Mouse (Mus musculus): ENCODE measurements around the gene Smdt1. TPM values are rescaled to one million over a fixed set of nuclear protein-coding genes. Genes with fewer than 3 reads are reported as not detected.

Smdt1 gene
- polyA plus RNA-seq, 1 experiment, result 481 TPM

GRCm38 (mm10) chr15:82339634-82340254 lies 985 bp downstream of the Smdt1 start:
- H3ac ChIP-seq (ENCODE audit: control insufficient read depth, insufficient read length, low read depth), result no peak overlapping the region
- TF ChIP-seq FOSL1 (IDR thresholded peaks at IDR 0.05; ENCODE audit: insufficient read depth, low read length, poor library complexity, severe bottlenecking), result no peak
- TF ChIP-seq CEBPB (IDR thresholded peaks at IDR 0.05; ENCODE audit: low read depth), result no peak
- no peak for TF ChIP-seq MYOD1 (IDR thresholded peaks at IDR 0.05; ENCODE audit: control insufficient read depth, insufficient read length, low read depth)
- no peak for TF ChIP-seq CTCF (IDR thresholded peaks at IDR 0.05; ENCODE audit: control insufficient read depth, insufficient read depth, insufficient read length)
- no peak for TF ChIP-seq USF1 (IDR thresholded peaks at IDR 0.05; ENCODE audit: low read depth)
- TF ChIP-seq MYOG (IDR thresholded peaks at IDR 0.05; ENCODE audit: control insufficient read depth, extremely low read depth, insufficient read length), result no peak
- TF ChIP-seq MAX (IDR thresholded peaks at IDR 0.05), result no peak
- H3K79me2 ChIP-seq (ENCODE audit: control insufficient read depth, insufficient read depth), result peaks cover 10% of the 10 kb centered on the region
- H3K36me3 ChIP-seq (ENCODE audit: control insufficient read depth, insufficient read depth), result peaks cover 9% of the 10 kb centered on the region
- no peaks in the 10 kb centered on the region for H3K27me3 ChIP-seq (ENCODE audit: control insufficient read depth, insufficient read depth, insufficient read length)
- H3K79me3 ChIP-seq (ENCODE audit: low read depth), result no peaks in the 10 kb centered on the region
- H3K4me3 ChIP-seq (ENCODE audit: insufficient read depth, poor library complexity, severe bottlenecking), result no peak overlapping the region

- peaks cover 2% of the 10 kb centered on the region for H3K36me3 ChIP-seq (ENCODE audit: control insufficient read depth, insufficient read depth)
- H3ac ChIP-seq (ENCODE audit: control insufficient read depth, insufficient read length, low read depth), result no peak overlapping the region
- H3K4me3 ChIP-seq (ENCODE audit: insufficient read depth, poor library complexity, severe bottlenecking), result no peak overlapping the region
- no peak for TF ChIP-seq USF1 (IDR thresholded peaks at IDR 0.05; ENCODE audit: low read depth)
- no peak for TF ChIP-seq MAX (IDR thresholded peaks at IDR 0.05)
- no peak for TF ChIP-seq MYOG (IDR thresholded peaks at IDR 0.05; ENCODE audit: control insufficient read depth, extremely low read depth, insufficient read length)
- no peak for TF ChIP-seq CEBPB (IDR thresholded peaks at IDR 0.05; ENCODE audit: low read depth)
- no peak for TF ChIP-seq FOSL1 (IDR thresholded peaks at IDR 0.05; ENCODE audit: insufficient read depth, low read length, poor library complexity, severe bottlenecking)
- no peak for TF ChIP-seq MYOD1 (IDR thresholded peaks at IDR 0.05; ENCODE audit: control insufficient read depth, insufficient read length, low read depth)
- H3K27me3 ChIP-seq (ENCODE audit: control insufficient read depth, insufficient read depth, insufficient read length), result no peaks in the 10 kb centered on the region
- H3K79me2 ChIP-seq (ENCODE audit: control insufficient read depth, insufficient read depth), result peaks cover 10% of the 10 kb centered on the region
- H3K79me3 ChIP-seq (ENCODE audit: low read depth), result no peaks in the 10 kb centered on the region
Observed at GRCm38 (mm10) chr15:82340414-82341035, 1.8 kb downstream of the Smdt1 start.

- Histone ChIP-seq H3K27me3 (ENCODE audit: control insufficient read depth, insufficient read depth, insufficient read length) (no peaks in the 10 kb centered on the region), H3K36me3 (ENCODE audit: control insufficient read depth, insufficient read depth) (no peaks in the 10 kb centered on the region), H3K4me3 (ENCODE audit: insufficient read depth, poor library complexity, severe bottlenecking) (no peak overlapping the region), H3ac (ENCODE audit: control insufficient read depth, insufficient read length, low read depth) (no peak overlapping the region), H3K79me2 (ENCODE audit: control insufficient read depth, insufficient read depth) (peaks cover 10% of the 10 kb centered on the region), H3K79me3 (ENCODE audit: low read depth) (no peaks in the 10 kb centered on the region)
- TF ChIP-seq CEBPB (IDR thresholded peaks at IDR 0.05; ENCODE audit: low read depth), result no peak
Observed at GRCm38 (mm10) chr15:82341036-82341501, 2.3 kb downstream of the Smdt1 start.

GRCm38 (mm10) chr15:82341675-82342542 lies 3.1 kb downstream of the Smdt1 start:
- no peak overlapping the region for H3K4me3 ChIP-seq (ENCODE audit: insufficient read depth, poor library complexity, severe bottlenecking)
- H3K36me3 ChIP-seq (ENCODE audit: control insufficient read depth, insufficient read depth), result no peaks in the 10 kb centered on the region
- H3K79me3 ChIP-seq (ENCODE audit: low read depth), result peaks cover 6% of the 10 kb centered on the region
- peaks cover 17% of the 10 kb centered on the region for H3K79me2 ChIP-seq (ENCODE audit: control insufficient read depth, insufficient read depth)
- H3ac ChIP-seq (ENCODE audit: control insufficient read depth, insufficient read length, low read depth), result no peak overlapping the region
- H3K27me3 ChIP-seq (ENCODE audit: control insufficient read depth, insufficient read depth, insufficient read length), result no peaks in the 10 kb centered on the region
- no peak for TF ChIP-seq CEBPB (IDR thresholded peaks at IDR 0.05; ENCODE audit: low read depth)
- no peak for TF ChIP-seq MYOG (IDR thresholded peaks at IDR 0.05; ENCODE audit: control insufficient read depth, extremely low read depth, insufficient read length)
- TF ChIP-seq MAX (IDR thresholded peaks at IDR 0.05), result no peak
- no peak for TF ChIP-seq FOSL1 (IDR thresholded peaks at IDR 0.05; ENCODE audit: insufficient read depth, low read length, poor library complexity, severe bottlenecking)
- no peak for TF ChIP-seq USF1 (IDR thresholded peaks at IDR 0.05; ENCODE audit: low read depth)
- no peak for TF ChIP-seq CTCF (IDR thresholded peaks at IDR 0.05; ENCODE audit: control insufficient read depth, insufficient read depth, insufficient read length)
- no peak for TF ChIP-seq MYOD1 (IDR thresholded peaks at IDR 0.05; ENCODE audit: control insufficient read depth, insufficient read length, low read depth)

- H3K79me3 ChIP-seq (ENCODE audit: low read depth), result peaks cover 12% of the 10 kb centered on the region
- no peak for TF ChIP-seq CEBPB (IDR thresholded peaks at IDR 0.05; ENCODE audit: low read depth)
- TF ChIP-seq MAX (IDR thresholded peaks at IDR 0.05), result no peak
- TF ChIP-seq CTCF (IDR thresholded peaks at IDR 0.05; ENCODE audit: control insufficient read depth, insufficient read depth, insufficient read length), result no peak
- no peak for TF ChIP-seq USF1 (IDR thresholded peaks at IDR 0.05; ENCODE audit: low read depth)
- no peak for TF ChIP-seq FOSL1 (IDR thresholded peaks at IDR 0.05; ENCODE audit: insufficient read depth, low read length, poor library complexity, severe bottlenecking)
- TF ChIP-seq MYOG (IDR thresholded peaks at IDR 0.05; ENCODE audit: control insufficient read depth, extremely low read depth, insufficient read length), result no peak
- no peak for TF ChIP-seq MYOD1 (IDR thresholded peaks at IDR 0.05; ENCODE audit: control insufficient read depth, insufficient read length, low read depth)
- H3K79me2 ChIP-seq (ENCODE audit: control insufficient read depth, insufficient read depth), result peaks cover 17% of the 10 kb centered on the region
- no peak overlapping the region for H3ac ChIP-seq (ENCODE audit: control insufficient read depth, insufficient read length, low read depth)
- H3K4me3 ChIP-seq (ENCODE audit: insufficient read depth, poor library complexity, severe bottlenecking), result no peak overlapping the region
- H3K27me3 ChIP-seq (ENCODE audit: control insufficient read depth, insufficient read depth, insufficient read length), result no peaks in the 10 kb centered on the region
- peaks cover 2% of the 10 kb centered on the region for H3K36me3 ChIP-seq (ENCODE audit: control insufficient read depth, insufficient read depth)
Observed at GRCm38 (mm10) chr15:82342543-82342935, 3.8 kb downstream of the Smdt1 start.

All from C2C12 (cell line).